Mouse (Mus musculus) brain, embryonic 14.5 days (tissue): ENCODE data around the gene Gfpt1.

ENCODE experiments used
- CTCF ChIP-seq: fragments of 200-500 bp; IDR thresholded peaks from 2 replicates; pipeline ENCODE4 v1.5.1; 2012; ENCODE audit warnings: inconsistent platforms, mild to moderate bottlenecking, moderate library complexity, borderline replicate concordance; ENCODE audit not compliant: insufficient read depth, insufficient read length; ENCODE audit errors: extremely low read depth
- POLR2A ChIP-seq: fragments of 200-500 bp; IDR thresholded peaks from 2 replicates; pipeline ENCODE4 v1.6.1; 2012; ENCODE audit warnings: mild to moderate bottlenecking, inconsistent platforms, borderline replicate concordance; ENCODE audit not compliant: poor library complexity, insufficient read depth, insufficient read length, severe bottlenecking; ENCODE audit errors: extremely low read depth

- TF ChIP-seq CTCF (peak; percentile 24; the same call in 1 of the 2 replicates), POLR2A (no peak)
Measured at GRCm38 (mm10) chr6:87131078-87131477, 88.4 kb downstream of the Gfpt1 start.
